Mouse (Mus musculus) embryo, embryonic 11.5 days (tissue): ENCODE results near the gene Cyth1.

Source experiments
- DNase-seq: peaks from one replicate; pipeline ENCODE4 v3.0.0-alpha.2; 2012; ENCODE audit warnings: low read depth, low spot score

Gene Cyth1

GRCm38 (mm10) chr11:118156480-118157060 lies 91.8 kb downstream of the Cyth1 start:
- DNase-seq, result no peak

GRCm38 (mm10) chr11:118152964-118153363 lies 95.4 kb downstream of the Cyth1 start:
- no peak for DNase-seq

- DNase-seq, result no peak
Observed at GRCm38 (mm10) chr11:118151423-118152180, 96.8 kb downstream of the Cyth1 start.

GRCm38 (mm10) chr11:118150115-118150701 lies 98.2 kb downstream of the Cyth1 start:
- DNase-seq, result no peak

GRCm38 (mm10) chr11:118147877-118148637 lies 100.3 kb downstream of the Cyth1 start:
- no peak for DNase-seq

DNA sequence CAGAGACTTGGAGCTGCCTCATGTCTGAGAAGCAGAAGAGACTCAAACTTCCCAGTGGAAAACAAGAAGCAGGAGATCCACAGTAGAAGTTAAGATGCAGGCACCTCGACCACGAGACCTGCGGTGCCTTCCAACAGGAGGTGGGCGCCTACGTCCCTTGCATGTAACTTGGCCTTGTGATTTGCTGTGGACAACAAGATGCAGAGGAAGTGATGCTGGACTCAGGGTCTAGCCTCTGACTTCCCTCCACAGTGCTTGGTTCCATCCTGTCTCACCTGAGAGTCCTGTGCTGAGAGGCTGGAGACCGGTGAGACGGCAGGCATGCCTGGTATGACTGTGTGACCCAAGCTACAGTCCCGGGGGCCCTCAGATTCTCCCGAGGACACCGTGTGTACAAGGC lies 101.9 kb downstream of the Cyth1 start:
- DNase-seq, result no peak

GRCm38 (mm10) chr11:118145771-118146351 lies 102.5 kb downstream of the Cyth1 start:
- no peak for DNase-seq

GRCm38 (mm10) chr11:118145092-118145491 lies 103.3 kb downstream of the Cyth1 start:
- no peak for DNase-seq

GRCm38 (mm10) chr11:118143731-118144130 lies 104.7 kb downstream of the Cyth1 start:
- DNase-seq, result no peak

- DNase-seq, result no peak
Observed at GRCm38 (mm10) chr11:118142547-118143165, 105.7 kb downstream of the Cyth1 start.

DNA sequence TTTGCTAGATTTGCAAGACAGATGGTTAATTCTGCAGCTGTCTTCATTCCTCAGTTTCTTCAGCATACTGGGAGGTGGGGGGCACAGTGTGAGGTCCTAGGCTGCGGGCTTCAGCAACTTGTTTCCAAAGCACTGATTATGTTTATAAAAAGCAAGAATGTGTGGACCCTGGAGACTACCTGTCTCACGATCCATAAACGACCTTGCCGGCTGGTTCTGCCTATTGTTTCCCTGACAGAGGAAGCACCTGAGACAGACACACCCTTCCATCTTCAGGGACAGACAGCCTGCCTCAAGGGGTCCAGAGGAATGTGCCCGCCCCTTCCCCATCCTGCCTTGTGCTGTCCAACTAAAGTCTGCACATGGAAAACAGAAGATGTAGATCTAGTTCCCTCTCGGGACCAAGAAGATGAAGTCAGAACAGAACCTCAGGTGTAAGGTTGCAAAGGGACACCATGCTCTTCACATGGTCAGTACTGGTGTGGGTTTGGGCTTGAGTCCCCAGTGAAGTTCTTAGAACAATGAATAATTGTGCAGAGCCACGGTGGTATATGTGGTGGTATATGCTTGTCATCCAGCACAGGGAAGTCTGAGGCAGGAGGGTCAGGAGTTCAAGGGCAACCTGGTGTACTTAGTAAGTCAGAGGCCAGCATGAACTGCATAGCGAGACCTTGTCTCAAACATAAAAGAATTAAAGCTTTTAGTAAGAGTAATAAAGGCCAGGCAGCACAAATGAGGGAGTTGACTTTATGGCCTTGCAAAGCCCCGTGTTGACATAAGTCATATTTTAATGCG lies 107.4 kb downstream of the Cyth1 start:
- DNase-seq, result no peak

DNA sequence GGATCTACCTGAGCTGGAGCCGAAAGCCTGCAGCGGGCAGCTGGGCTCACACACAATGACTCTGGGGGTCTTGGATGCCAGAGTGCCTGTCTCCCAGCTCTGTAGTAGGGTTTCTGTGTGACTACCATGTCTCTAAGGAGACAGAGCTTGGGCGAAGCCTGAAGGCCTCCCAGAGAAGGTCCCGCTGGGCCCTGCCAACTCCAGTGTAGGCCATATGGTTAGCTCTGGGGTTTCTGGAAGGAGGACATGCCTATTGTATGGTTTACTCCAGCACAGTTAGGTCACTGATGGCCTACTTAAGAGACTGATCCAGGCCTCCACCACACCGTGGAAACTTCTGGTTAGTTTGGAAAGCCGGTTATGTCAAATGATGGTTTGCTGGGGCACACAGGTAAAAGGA lies 110.0 kb downstream of the Cyth1 start:
- DNase-seq, result no peak

DNA sequence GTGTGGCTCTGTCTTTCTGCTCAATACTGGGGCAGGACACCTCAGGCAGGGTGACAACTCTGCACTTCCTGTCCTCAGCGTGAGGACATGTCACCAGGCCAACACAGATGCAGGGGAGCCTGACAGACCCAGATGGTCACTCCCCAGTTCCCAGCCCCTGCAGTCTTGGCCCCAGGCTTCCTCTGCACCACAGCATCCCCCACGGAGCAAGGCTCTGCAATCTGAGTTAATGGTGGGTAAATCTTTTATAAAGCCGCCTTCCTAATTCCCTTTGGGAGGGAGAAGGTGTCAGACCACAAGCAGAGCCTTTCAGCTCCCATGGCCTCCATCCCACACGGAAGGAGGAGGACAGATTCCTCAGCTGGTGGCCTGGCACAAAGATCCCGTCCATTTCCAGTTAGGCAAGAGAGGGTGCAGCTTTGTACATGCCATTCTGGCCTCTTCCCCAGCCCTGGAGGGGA lies 112.2 kb downstream of the Cyth1 start:
- DNase-seq, result no peak

DNA sequence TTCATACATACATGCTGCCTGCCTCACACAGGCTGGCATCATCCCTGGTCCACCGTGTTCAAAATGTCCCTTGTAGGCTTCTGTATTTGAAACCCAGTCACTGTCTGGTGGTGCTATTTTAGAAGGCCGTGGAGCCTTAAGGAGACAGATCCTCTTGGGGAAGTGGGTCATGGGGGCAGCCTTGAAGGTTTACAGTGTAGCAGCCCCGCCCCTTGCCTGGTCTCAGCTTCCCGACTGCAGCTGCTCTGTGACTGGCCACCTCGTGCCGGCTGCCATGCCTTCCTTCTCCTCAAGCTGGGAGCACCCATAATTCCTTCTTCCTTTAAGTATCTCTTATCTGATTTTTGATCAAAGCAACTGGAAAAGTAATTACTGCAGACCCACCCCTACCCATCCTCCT lies 113.1 kb downstream of the Cyth1 start:
- DNase-seq, result no peak

DNA sequence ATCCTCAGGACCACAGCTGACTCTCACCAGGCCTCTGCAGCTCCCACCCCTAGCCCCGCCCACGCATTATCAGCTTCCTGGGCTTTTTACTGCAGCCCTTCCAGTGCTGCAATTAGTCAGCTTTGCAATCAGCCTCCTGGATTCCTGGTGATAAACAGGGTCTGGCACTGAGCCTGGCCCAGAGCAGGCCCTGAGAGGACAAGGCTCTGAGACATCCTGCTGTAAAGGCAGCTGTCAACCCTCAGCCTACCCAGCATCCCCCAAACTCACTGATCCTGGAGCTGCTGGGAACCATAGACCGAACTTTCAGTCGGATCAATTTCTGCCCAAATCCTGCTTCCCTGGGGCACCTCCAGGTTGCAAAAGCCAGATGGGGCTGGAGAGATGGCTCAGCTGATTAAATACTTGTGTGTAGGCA lies 114.6 kb downstream of the Cyth1 start:
- no peak for DNase-seq

- no peak for DNase-seq
Observed at GRCm38 (mm10) chr11:118133133-118133751, 115.2 kb downstream of the Cyth1 start.

DNA sequence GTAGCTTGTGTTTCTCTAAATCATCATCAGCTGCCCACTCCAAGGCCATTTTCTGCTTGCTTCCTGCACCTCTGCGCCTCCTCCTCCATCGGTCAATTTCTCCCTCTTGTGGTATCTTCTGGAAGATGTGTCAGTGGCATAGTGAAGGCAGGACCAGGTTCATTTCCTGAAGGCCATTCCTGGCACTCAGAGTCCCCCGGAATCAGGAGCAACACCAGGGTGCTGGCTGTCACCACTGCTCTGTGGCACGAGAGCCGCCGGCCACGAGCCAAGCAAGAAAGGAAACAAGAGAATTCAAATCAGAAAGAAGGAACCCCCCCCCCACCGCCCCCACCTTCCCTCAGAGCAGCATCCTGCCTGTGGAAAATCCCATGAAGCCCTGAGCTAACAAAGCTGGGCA lies 116.3 kb downstream of the Cyth1 start:
- no peak for DNase-seq

- DNase-seq, result no peak
Observed at GRCm38 (mm10) chr11:118130534-118130933, 117.9 kb downstream of the Cyth1 start, which contains the start of gene Dnah17. TSS of gene Dnah17 (minus strand) at chr11:118130634.

DNA sequence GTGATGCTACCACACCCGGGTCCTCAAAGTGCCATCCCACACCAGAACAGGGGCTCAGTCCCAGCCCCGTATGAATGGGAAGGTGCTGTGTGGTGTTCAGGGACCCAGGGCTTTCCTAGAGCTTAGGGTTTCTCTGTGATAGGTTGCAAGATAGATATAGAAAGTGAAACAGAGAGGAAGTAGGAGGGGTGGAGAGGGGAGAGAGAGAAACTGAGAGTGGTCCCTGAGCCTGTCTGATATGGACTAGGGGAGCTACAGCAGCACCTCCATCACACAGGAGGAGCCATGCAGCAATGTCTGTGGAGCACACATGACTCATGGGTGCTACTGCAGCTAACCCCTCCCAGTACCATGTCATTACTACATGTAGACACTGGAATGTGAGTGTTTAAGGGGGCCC lies 118.6 kb downstream of the Cyth1 start:
- DNase-seq, result no peak

DNA sequence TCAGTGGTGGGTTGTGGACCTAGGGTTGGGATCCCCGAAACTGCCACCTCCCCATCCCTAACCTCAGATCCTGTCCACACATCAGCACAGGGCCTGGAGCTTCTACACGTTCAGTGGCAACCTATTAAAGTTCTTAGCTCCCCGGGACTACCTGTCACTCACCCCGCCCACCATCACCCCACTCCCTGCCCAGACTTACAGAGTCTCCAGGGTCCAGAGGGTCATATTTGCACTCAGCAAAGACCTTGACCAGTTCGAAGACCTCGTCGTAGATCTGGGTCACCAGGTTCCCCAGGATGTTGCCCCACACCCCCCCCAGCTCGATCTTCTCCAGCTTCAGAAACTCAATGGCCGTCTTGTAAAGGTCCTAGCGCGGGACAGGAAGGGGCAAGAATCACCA lies 126.8 kb downstream of the Cyth1 start:
- no peak for DNase-seq
